Mouse (Mus musculus): Measurements from ENCODE around the gene Prkag2.

DNA sequence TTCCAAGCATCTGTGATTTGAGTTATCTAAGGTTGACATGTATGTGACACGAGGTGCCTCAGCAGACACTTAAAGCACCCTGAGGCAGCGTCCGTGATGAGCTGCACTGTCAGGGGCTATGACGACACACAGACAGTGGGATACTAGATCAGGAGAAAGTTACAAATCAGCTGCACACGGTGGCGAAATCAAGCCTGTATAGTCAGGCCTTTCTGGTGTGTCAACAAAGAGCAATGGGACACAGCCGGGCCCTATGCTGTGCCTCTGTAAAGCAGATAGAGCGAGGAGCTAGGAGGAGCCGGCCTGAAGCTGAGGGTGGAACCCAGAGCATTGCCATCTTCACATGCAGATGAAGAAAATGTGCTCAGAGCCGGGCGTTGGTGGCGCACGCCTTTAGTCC, 12.3 kb downstream of the Prkag2 start:
- TF ChIP-seq CTCF (conservative IDR thresholded peaks at IDR 0.05; ENCODE audit: low read length): no peak
- no peak for TF ChIP-seq NANOG (IDR thresholded peaks at IDR 0.05; ENCODE audit: borderline replicate concordance, low read length)

Data from E14TG2a.4 (cell line).